Mouse (Mus musculus): ENCODE measurements around the gene Dnah7a. TPM values are rescaled to one million over a fixed set of nuclear protein-coding genes. Genes with fewer than 3 reads are reported as not detected.
"Not testable (repeated sequence)": the region's sequence is repeated elsewhere in the genome, so short reads cannot be mapped to it uniquely, and the experiment has no call there.

Gene Dnah7a
- polyA plus RNA-seq, 1 experiment from 2014 or later: 1.8 TPM

DNA sequence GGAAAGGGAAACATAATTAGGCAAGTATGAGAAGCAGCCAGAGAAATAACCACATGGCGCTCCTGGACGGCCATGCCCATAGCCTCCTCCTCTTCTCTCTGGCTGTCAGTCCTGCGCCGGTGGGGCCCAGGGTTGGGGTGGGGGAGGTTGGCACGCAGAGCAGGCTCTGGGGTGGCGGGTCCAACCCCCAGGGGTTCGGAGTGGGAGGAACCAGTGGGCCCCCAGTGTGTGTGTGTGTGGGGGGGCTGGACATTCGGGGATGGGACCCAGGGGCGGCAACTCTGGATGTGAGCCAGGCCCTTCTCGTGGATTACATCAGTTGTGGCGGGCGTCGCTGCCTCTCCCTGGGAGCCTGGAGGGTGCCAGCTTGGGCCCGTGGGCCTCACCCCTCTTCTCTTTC, 317.8 kb downstream of the Dnah7a start:
- H3K36me3 ChIP-seq (ENCODE audit: insufficient read depth, low read length): no peaks in the 10 kb centered on the region

DNA sequence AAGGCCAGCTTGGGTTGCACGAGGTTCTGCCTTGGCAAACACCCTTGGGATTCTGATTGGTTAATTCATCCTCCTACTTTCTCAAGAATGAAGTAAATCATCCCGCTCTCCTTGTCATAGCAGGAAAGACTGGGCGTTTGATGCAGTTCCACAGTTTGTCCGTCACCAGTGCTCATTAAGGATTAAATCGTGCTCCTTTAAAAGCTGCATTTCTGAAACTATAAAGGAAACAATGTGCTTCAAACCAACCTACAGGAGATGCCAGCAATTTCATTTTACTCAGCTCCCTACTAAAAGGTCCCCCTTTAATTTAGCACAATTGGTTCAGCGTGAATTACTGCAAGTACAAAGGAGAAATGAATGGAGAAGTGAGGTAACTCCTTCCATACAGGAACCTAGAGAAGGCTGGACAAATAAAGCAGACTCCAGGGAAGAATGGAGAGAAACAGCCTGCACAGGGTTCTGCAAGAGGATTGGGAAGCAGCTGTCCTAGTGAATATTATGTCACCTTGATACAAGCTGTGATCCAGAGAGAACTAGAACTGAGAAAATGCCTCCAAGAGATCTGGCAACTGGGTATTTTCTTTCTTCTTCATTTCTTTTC, 322.4 kb downstream of the Dnah7a start:
- Histone ChIP-seq H3K27me3 (replicated peaks; ENCODE audit: insufficient read depth, low read length) (no peaks in the 10 kb centered on the region), H3K27ac (ENCODE audit: low read length) (no peak overlapping the region), H3K9ac (replicated peaks; ENCODE audit: low read depth) (no peak overlapping the region), H3K9me3 (ENCODE audit: low read length) (no peaks in the 10 kb centered on the region), H3K4me2 (replicated peaks; ENCODE audit: low read depth, low read length) (no peak overlapping the region), H3K4me1 (ENCODE audit: insufficient read depth, low read depth, low read length) (no peaks in the 10 kb centered on the region), H3K4me3 (ENCODE audit: low read depth, low read length) (no peak overlapping the region), H3K36me3 (ENCODE audit: insufficient read depth, low read length) (no peaks in the 10 kb centered on the region)
- no peak for DNase-seq (ENCODE audit: low spot score)
- no peak for TF ChIP-seq EP300 (IDR thresholded peaks at IDR 0.05)
- no peak for TF ChIP-seq CTCF (IDR thresholded peaks at IDR 0.05)
- WGBS: 67% methylated on average over 6 of the region's 6 CpGs
- no peak for ATAC-seq

More for the DNA sequence above, 317.8 kb downstream of the Dnah7a start:
- ATAC-seq (no peak), DNase-seq (ENCODE audit: low spot score) (no peak)
- Histone ChIP-seq H3K4me2 (replicated peaks; ENCODE audit: low read depth, low read length) (no peak overlapping the region), H3K9ac (replicated peaks; ENCODE audit: low read depth) (no peak overlapping the region), H3K27ac (ENCODE audit: low read length) (no peak overlapping the region), H3K4me3 (ENCODE audit: low read depth, low read length) (no peak overlapping the region), H3K9me3 (ENCODE audit: low read length) (no peaks in the 10 kb centered on the region), H3K27me3 (replicated peaks; ENCODE audit: insufficient read depth, low read length) (no peaks in the 10 kb centered on the region), H3K4me1 (ENCODE audit: insufficient read depth, low read depth, low read length) (no peaks in the 10 kb centered on the region)
- TF ChIP-seq CTCF (IDR thresholded peaks at IDR 0.05): no peak
- TF ChIP-seq EP300 (IDR thresholded peaks at IDR 0.05): no peak
- 87% methylated on average over 12 of the region's 14 CpGs for WGBS

DNA sequence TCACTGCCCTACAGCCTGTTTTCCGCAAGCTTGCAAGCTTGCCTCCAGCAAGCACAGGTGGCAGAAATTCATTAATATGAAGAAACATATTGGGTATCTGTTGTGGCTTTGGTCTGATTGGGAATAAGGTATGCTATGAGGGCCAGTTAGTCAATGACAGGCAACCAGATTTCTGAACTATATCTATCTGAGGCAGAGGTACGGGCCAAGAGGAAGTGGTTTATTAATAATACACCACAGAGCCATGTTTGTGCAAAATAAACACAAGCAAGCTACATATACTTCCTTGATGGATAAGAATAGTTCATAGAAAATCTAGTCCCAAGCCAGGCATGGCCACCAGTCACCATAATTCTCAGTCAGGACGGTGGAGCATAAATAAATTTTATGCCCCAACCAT, 328.9 kb downstream of the Dnah7a start:
- ATAC-seq: no peak
- no peak for DNase-seq (ENCODE audit: low spot score)

DNA sequence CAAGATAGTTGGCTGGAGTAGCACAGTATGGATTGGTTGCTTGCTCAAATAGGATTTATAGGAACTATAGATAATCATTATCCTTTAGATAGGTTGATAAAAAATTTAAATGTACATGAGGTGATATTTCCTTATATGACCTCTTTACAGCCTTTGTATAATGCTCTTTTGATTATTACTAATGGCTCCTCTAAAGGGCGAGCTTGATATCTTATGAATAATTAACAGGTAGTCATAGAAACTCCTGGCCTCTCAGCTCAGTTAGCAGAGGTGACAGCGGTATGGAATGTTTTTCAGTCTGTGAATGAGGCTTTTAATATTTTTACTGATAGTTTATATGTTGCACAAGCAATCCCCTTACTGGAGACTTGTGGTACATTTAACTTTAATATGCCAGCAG, 330.6 kb downstream of the Dnah7a start:
- 61% methylated on average over 2 of the region's 2 CpGs for WGBS
- not testable (repeated sequence) for H3K36me3 ChIP-seq (ENCODE audit: insufficient read depth, low read length); DNase-seq (ENCODE audit: low spot score); H3K4me2 ChIP-seq (replicated peaks; ENCODE audit: low read depth, low read length); ATAC-seq; H3K9me3 ChIP-seq (ENCODE audit: low read length); H3K9ac ChIP-seq (replicated peaks; ENCODE audit: low read depth); H3K4me3 ChIP-seq (ENCODE audit: low read depth, low read length); H3K27ac ChIP-seq (ENCODE audit: low read length); H3K4me1 ChIP-seq (ENCODE audit: insufficient read depth, low read depth, low read length); H3K27me3 ChIP-seq (replicated peaks; ENCODE audit: insufficient read depth, low read length)

More for the DNA sequence above, 328.9 kb downstream of the Dnah7a start:
- H3K4me2 ChIP-seq (replicated peaks; ENCODE audit: low read depth, low read length): no peak overlapping the region
- H3K27me3 ChIP-seq (replicated peaks; ENCODE audit: insufficient read depth, low read length): no peaks in the 10 kb centered on the region
- WGBS: 62% methylated on average over 3 of the region's 3 CpGs
- no peaks in the 10 kb centered on the region for H3K36me3 ChIP-seq (ENCODE audit: insufficient read depth, low read length)
- H3K4me3 ChIP-seq (ENCODE audit: low read depth, low read length): no peak overlapping the region
- no peaks in the 10 kb centered on the region for H3K4me1 ChIP-seq (ENCODE audit: insufficient read depth, low read depth, low read length)
- no peak for TF ChIP-seq CTCF (IDR thresholded peaks at IDR 0.05)
- TF ChIP-seq EP300 (IDR thresholded peaks at IDR 0.05): no peak
- no peaks in the 10 kb centered on the region for H3K9me3 ChIP-seq (ENCODE audit: low read length)
- H3K27ac ChIP-seq (ENCODE audit: low read length): no peak overlapping the region
- H3K9ac ChIP-seq (replicated peaks; ENCODE audit: low read depth): no peak overlapping the region

DNA sequence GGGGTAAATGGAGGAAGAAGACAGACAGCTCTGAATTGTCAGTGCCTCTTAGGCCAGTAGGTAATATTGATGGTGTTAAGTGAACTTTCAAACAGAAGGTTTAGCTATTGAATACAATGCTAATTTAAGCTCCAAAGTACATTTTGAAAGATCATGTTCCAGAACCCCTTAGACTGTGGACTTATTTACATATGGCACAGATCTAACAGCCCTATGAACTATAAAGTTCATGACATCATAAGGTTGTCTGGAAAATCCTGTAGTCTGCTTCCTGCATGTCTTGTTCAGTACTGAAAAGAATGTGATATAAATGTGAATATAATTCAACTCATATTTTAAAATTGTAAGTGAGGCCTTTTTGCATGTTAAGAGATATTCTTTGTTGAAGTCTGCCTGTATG, 347.6 kb downstream of the Dnah7a start:
- Histone ChIP-seq H3K4me3 (ENCODE audit: low read depth, low read length) (no peak overlapping the region), H3K27me3 (replicated peaks; ENCODE audit: insufficient read depth, low read length) (no peaks in the 10 kb centered on the region), H3K36me3 (ENCODE audit: insufficient read depth, low read length) (no peaks in the 10 kb centered on the region), H3K9me3 (ENCODE audit: low read length) (no peaks in the 10 kb centered on the region), H3K4me2 (replicated peaks; ENCODE audit: low read depth, low read length) (no peak overlapping the region), H3K9ac (replicated peaks; ENCODE audit: low read depth) (no peak overlapping the region), H3K4me1 (ENCODE audit: insufficient read depth, low read depth, low read length) (no peaks in the 10 kb centered on the region), H3K27ac (ENCODE audit: low read length) (no peak overlapping the region)
- no peak for ATAC-seq
- DNase-seq (ENCODE audit: low spot score): no peak
- TF ChIP-seq CTCF (IDR thresholded peaks at IDR 0.05) (no peak), EP300 (IDR thresholded peaks at IDR 0.05) (no peak)

DNA sequence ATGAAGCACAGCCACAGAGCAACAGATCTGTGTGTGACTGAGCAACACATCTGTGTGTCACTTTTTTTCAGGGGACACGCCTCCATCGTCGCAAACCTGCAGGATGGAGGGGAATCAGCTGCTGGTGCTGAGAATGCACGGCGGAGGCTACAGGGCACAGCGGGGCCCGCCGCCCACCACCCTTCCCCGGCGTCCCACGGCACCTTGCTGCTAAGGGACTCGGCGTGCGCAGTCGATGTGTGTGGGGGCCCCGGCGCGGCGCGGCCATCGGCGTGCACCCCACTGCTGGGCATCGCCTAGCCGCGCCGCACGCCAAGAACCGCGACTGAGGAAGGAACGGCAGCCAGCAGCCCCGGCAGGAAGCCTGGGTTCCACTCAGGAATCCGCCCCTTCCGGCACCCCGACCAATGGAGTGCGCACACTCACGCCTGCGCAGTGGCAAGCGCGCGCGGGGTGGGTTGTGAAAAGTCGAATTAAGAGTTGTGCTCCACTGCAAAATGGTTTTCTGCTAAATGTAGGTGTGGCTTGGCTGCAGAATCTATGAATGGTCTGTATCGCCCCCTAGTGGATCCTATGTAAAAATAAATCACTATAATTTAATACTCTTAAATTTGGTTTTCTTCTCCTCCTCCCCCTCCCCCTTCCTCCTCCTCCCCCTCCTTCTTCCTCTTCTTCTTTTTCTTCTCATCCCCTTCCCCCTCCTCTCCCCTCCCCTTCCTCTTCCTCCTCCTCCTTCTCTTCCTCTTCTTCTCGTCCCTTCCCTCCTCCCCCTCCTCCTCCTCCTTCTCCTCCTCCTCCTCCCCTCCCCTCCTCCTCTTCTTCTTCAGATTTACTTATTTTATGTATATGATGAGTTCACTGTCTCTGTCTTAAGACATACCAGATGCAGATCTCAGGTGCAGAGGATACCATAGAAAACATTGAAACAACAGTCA, 354.0 kb downstream of the Dnah7a start, which contains the start of the genes Asdurf, Gm28551 and Asnsd1:
TSS of gene Asdurf (minus strand) at position 293 of the 935 bp plus-strand sequence.
TSS of gene Gm28551 (minus strand) at position 341 of the 935 bp plus-strand sequence.
TSS of gene Asnsd1 (minus strand) at position 426 of the 935 bp plus-strand sequence.
- Histone ChIP-seq H3K9ac (replicated peaks; ENCODE audit: low read depth) (peak within 1 kb of the TSS; percentile 72), H3K36me3 (ENCODE audit: insufficient read depth, low read length) (peaks cover 1% of the 10 kb centered on the region; the same call in 1 of the 2 replicates), H3K9me3 (ENCODE audit: low read length) (no peaks in the 10 kb centered on the region), H3K27me3 (replicated peaks; ENCODE audit: insufficient read depth, low read length) (no peaks in the 10 kb centered on the region), H3K4me1 (ENCODE audit: insufficient read depth, low read depth, low read length) (peaks cover 6% of the 10 kb centered on the region; the same call in 1 of the 2 replicates), H3K4me3 (ENCODE audit: low read depth, low read length) (peak within 1 kb of the TSS; percentile 89), H3K27ac (ENCODE audit: low read length) (peak within 1 kb of the TSS; percentile 74), H3K4me2 (replicated peaks; ENCODE audit: low read depth, low read length) (peak within 1 kb of the TSS; percentile 65)
- TF ChIP-seq CTCF (IDR thresholded peaks at IDR 0.05): peak; percentile 70
- no peak for TF ChIP-seq EP300 (IDR thresholded peaks at IDR 0.05)
- under 1% methylated on average over 42 of the region's 44 CpGs for WGBS
- DNase-seq (ENCODE audit: low spot score) (peak; percentile 99), ATAC-seq (peak; percentile 100)

Small RNAs within 50 kb of the gene (microRNA-seq; reads per million reads assigned to microRNA genes)
- not detected for gene Gm25240

Other genes starting within 250 kb of the Dnah7a start
- gene Stk17b, start 78.4 kb upstream of the Dnah7a start, polyA plus RNA-seq (2015; fragmentation: Nextera tagmentation; extraction: Ambion mirVana): 16.3 and 20.0 TPM in 2 replicates

Measured in lung, postnatal 0 days (tissue).